Mouse (Mus musculus) adrenal gland, postnatal 10 days (tissue): Measurements from ENCODE around the gene Ubald1. TPM values are rescaled to one million over a fixed set of nuclear protein-coding genes. Genes with fewer than 3 reads are reported as not detected.
A peak's percentile ranks its signal among the peaks of the same experiment; 100 is the strongest.

Source experiments
- DNase-seq: peaks from one replicate; pipeline ENCODE4 v3.0.0; 2021; ENCODE audit warnings: mixed read lengths
- total RNA-seq, 2 experiments: library from RNA; stranded (reverse); gene quantifications; 2 replicates each; pipeline ENCODE4 v1.2.3; 2021

Gene Ubald1
- total RNA-seq, 2 experiments from 2014 or later = 29.2 to 31.3 TPM

DNA sequence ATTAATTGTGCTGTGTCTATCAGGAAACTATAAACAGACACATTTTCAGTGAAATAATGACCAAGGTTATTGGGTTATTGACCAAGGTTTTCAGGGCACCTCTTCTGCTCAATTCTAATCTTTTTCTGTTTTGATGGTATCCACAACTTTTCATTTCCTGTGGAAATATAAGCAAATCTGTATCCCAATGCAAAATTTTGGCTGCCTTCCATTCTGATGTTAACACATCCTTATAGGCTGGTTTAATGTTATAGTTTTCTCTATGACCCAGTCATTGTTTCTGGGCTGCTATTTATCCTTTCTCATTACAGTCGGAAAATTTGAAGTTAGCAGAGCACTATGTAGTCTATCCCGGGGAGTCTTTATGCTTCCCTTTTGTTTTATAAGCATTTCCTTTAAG, 19.6 kb upstream of the Ubald1 start:
- no peak for DNase-seq

GRCm38 (mm10) chr16:4898881-4899280, 18.8 kb upstream of the Ubald1 start:
- no peak for DNase-seq

DNA sequence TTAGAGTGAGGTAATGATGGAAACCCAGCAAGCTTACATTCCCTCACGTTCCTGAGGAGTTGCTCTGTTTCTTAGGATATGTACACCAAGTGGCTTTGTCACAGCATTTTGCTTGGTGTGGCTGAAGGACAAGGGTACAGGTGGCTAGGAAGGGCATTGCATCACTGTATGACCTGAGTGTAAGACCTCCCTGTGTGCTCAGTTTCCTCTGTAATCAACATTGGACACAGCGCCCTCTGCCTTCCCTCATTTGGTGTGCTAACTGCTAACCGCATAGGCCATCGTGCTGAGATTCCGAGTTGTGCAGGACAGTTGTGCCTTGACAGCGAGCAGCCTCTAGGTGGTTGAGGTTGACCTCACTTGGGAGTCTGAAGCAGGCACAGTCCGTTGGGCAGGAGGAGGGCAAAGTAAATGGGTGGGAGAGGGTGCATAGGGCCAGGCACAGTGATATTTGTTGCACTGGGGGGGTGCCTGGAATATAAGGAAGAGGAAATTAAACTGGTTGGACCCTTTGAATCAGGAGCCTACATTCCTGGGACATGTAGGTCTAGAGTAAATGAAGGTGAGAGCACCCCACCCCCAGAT, 17.1 kb upstream of the Ubald1 start:
- DNase-seq = no peak

DNA sequence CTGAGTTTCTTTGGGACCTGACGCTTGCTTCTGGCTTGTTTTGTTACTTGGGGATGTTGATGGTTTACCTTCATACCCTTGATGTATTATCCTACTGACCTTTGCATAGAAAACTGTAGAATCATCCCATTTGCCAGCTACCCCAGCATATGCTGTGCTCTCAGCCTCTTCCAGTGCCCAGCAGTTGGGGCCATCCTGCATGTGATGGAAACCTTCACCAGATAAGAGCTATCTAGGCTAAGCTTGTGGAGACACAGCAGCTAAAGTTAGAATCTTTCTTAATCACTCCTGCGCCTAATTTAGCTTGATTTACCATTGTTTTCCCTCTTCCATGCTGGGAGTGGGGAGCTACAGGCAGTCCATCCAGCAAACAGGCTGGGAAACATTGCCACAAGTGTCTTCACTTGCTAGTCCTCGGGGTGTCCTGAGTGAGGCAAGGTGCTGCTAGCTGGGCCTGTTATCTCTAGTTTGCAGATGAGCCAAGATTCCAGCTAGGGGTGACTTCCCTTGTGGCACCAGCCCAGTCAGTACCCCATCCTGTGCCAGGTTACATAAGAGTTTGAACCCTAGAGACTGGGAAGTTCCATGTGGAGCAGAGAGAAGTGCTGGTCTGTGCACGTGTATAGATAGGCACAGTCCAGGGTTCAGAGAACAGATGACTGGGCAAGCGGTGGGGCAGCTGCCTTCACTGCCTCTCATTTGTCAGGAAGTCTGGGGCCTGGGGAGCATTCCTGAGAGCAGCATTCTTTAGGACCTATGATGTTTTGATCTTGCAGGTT, 16.3 kb upstream of the Ubald1 start:
- DNase-seq = peak; percentile 68

- no peak for DNase-seq
Observed at GRCm38 (mm10) chr16:4894201-4894908, 14.2 kb upstream of the Ubald1 start.

DNA sequence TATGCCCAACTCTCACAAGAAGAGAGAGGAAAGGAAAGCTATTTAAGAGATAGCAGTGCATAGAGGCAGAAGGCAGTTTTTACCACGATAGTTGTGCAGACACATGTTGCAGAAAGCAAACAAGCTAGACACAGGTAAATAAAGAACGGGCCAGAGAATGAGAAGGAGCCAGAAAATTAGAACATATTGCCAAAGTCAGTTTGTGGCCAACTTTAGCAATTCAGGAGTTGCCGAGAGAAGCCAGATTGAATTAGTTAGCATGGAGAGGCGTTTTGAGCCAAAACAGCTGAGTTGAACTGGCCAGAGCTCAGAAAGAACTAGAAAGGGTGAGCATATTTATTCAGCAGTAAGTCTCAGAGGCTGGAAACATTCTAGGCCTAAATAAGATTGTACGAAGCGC, 12.1 kb upstream of the Ubald1 start:
- DNase-seq = no peak

DNA sequence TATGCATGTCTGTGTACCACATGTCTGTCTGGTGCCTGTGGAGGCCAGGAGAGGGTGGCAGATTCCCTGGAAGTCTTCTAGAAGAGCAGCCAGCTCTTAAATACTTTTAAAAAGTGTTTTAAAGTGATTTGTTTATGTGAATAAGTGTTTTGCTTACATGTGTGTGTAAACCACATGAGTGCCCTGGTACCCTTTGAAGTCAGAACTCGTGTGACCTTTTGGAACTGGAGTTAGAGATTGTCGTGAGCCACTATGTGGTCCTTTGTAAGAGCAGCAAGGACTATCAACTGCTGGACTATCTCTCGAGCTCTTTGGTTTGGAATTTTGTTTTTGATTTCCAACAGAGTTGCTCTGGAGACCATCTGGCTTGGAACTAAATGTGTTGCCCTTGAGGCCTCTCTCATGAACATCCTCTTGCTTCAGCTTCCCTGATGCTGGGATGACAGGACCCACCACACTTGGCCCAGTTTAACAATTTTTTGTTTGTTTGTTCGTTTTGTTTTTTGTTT, 10.1 kb upstream of the Ubald1 start:
- no peak for DNase-seq

- DNase-seq = no peak
Observed at GRCm38 (mm10) chr16:4886690-4887020, 6.5 kb upstream of the Ubald1 start.

DNA sequence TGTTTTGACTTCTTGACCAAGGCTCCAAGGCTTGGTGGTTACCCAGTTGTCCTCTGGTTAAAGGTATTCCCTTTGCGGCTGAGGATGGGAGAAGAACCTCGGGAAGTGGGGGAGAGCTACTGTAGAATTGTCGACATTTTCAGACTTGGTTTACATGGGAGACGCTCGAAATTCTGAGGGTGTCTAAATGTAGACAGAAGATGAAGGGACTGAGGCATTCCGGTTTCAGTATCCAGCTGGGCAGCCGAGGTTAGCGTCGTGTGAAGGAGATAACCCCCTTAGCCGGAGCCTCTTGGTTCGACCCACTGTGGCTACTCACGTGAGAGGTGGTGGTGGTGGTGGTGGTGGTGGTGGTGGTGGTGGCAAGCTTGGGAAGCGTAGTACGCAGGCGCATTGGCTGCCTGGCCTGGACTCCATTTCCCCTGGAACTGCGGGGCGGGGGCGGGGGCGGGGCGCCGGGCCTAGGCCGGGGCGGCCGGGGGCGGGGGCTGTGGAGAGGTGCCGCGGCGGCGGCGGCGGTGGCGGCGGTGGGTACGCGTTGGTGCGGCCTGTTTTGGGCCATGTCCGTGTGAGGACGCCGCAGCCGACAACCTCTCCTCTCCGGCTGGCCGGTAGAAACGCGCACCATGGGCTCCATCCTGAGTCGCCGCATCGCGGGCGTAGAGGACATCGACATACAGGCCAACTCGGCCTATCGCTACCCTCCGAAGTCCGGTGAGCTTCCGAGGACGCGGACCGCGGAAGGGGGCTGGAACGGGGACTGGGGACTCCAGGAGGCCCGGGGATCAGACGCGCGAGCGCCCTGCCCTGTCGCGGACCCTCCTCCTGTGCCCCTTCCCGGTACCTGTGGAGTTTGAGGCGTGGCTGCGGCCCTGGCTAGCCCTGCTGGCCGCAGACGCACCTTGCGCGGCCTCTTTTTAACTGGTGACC, 5.9 kb upstream of the Ubald1 start, which contains the start of gene Mgrn1:
Gene Mgrn1 (plus strand): TSS at position 490 of the 930 bp plus-strand sequence.
- peak; percentile 90 for DNase-seq

GRCm38 (mm10) chr16:4884930-4885329, 4.8 kb upstream of the Ubald1 start:
- no peak for DNase-seq

DNA sequence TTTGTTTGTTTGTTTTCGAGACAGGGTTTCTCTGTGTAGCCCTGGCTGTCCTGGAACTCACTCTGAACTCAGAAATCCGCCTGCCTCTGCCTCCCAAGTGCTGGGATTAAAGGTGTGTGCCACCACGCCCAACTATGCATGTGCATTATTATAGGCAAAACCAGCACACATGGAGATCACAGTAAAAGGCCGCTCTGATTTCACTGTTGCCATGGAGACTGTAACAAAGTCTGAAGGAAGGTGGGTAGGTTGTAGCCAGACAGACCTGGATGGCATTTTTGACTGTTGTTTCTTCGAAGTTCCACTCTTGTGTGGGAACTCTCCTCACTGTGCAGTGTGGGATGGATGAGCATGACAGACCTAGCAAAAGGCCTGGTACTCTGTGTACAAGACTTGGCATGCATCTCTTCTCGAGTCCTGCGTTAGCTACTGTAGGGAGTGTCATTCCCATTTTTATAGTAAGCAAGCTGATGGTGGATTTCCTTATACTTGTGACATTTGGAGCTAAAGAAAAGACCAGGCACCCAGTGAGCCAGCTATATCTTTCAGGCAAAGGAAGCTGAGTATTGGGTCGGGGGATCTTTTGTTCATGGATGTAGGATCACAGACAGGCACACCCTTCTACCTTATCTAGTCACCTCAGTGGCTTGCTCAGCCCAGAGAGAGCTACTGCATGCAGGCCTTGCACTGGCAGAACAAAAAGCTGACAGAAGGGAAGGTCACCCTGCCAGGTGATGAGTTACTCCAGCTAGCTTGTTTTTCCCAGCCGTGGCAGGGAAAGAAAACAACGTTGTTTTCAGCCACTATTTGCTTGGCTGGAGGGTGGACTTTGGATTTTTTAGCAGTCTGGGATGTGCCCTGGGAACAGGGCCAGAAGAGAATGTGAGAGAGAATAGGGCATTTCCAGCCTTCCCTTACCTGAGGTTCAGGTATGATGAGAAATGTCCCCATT, 1.6 kb upstream of the Ubald1 start:
- no peak for DNase-seq

GRCm38 (mm10) chr16:4879708-4880124, 399 bp downstream of the Ubald1 start:
- DNase-seq = peak; percentile 94

GRCm38 (mm10) chr16:4879101-4879707, 911 bp downstream of the Ubald1 start:
- DNase-seq = no peak

DNA sequence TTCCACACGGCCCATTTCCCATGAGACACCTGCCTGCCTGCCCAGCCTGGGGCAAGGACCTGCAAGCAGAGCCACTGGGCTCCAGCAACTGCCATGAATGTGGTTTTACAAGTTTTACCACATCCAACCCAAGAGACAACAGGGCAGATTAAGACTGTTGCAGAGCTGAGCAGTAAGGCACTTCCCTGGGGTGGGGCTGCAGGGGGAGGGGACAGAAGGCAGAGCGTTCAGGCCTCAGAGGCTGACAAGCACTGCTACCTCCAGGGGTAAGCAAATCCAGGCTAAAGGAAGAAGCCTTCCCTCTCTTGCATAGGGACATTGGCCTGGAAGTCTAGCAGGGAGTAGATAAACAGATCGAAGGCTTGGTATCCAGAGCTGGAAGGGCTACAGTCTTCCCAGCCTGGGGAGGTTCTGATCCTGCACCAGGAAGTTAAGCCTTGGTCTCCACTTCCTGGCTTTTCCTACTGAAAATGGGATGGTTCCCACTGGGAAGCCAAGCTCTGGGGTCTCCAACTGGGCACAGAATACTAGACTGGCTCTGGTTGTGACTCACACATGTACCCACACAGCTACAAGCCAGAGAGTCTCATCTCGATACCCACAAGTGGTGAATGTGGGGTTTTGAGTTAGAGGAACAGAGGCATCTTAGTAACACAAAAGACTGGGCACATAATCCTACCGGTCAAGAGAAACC, 1.8 kb downstream of the Ubald1 start:
- peak; percentile 48 for DNase-seq

- no peak for DNase-seq
Observed at GRCm38 (mm10) chr16:4877701-4878100, 2.4 kb downstream of the Ubald1 start.

GRCm38 (mm10) chr16:4877195-4877594, 2.9 kb downstream of the Ubald1 start:
- DNase-seq = no peak

GRCm38 (mm10) chr16:4876033-4876680, 4.0 kb downstream of the Ubald1 start:
- peak; percentile 84 for DNase-seq

DNA sequence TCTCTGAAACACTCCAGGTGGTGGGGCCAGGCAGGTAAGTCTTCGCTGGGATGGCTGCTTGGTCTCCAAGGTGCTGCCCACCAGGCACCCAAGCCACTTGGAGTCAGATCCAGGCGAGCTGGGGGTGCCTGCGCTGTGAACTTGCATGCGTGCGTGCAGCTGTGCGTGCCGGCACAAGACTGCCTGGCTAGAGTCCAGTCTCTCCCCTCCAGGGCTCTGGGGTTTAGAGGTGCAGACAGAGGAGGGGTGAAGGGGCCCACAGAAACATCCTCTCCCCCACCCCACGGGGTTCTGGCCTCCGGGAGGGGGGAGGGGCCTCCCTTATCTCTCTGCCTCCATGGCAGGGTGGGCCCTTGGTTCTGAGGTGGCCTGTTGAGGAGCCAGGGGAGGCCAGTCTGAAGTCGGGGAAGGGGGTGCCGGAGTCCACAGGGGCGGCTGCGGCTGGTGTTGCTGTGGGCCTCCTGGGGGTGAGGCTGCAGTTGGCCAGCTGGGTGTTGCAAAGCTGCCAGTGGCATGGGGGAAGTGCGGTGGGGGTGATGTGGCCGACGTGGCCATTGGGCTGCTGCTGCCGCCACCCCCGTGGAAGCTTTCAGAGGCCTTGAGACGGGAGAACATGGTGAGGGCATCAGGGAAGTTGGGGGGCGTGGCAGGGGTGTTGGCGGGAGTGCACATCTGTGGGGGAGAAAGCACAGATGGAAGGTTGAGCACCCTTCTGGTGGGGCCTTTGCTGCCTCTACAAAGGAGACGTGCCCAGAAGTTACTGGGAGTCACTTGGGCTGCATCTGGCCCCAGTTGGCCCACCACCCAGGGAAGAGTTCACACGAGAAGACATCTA, 4.7 kb downstream of the Ubald1 start:
- peak; percentile 31 for DNase-seq
